Mouse (Mus musculus) liver, embryonic 14.5 days (tissue): ENCODE measurements around the gene Cryaa. TPM values are rescaled to one million over a fixed set of nuclear protein-coding genes. Genes with fewer than 3 reads are reported as not detected.

Experiments
- ATAC-seq: fragments of 200-750 bp; cut with Nextera tagmentation; 2 replicates; pipeline ENCODE4 v1.8.0; 2017; ENCODE audit warnings: moderate number of reproducible peaks, mild to moderate bottlenecking, moderate library complexity; ENCODE audit not compliant: insufficient read depth
- DNase-seq, 3 experiments: peaks; one replicate each; pipeline ENCODE4 v3.0.0-alpha.2; 2012 to 2013; ENCODE audit warnings: low read depth in 3 of 3, low spot score in 3 of 3
- H3K27ac ChIP-seq: fragments of 300-500 bp; sonication (generic); 2 replicates; pipeline ENCODE4 v1.5.1; 2014; ENCODE audit warnings: moderate library complexity, mild to moderate bottlenecking, control low read depth, inconsistent platforms
- H3K27me3 ChIP-seq: fragments of 300-500 bp; sonication (generic); 2 replicates; pipeline ENCODE4 v1.6.1; 2014; ENCODE audit warnings: mild to moderate bottlenecking, low read length, moderate library complexity; ENCODE audit not compliant: control insufficient read depth, insufficient read depth
- H3K36me3 ChIP-seq: fragments of 300-500 bp; sonication (generic); replicated peaks from 2 replicates; pipeline ENCODE4 v1.6.1; 2014; ENCODE audit warnings: low read depth; ENCODE audit not compliant: control insufficient read depth, insufficient read depth
- H3K4me1 ChIP-seq, 2 experiments: fragments of 200-500 bp in 1 of 2; fragments of 300-500 bp in 1 of 2; sonication (generic) in 1 of 2; replicated peaks; 2 replicates each; pipeline ENCODE4 v1.6.1; 2012 to 2014; ENCODE audit warnings: antibody characterized with exemption in 1 of 2, inconsistent platforms in 1 of 2, low read length in 1 of 2; ENCODE audit not compliant: control insufficient read depth in 2 of 2, insufficient read depth in 2 of 2
- H3K4me2 ChIP-seq: fragments of 300-500 bp; sonication (generic); 2 replicates; pipeline ENCODE4 v1.6.1; 2014; ENCODE audit warnings: low read depth, mild to moderate bottlenecking, control low read depth, moderate library complexity
- H3K4me3 ChIP-seq, 2 experiments: fragments of 200-500 bp in 1 of 2; fragments of 300-500 bp in 1 of 2; sonication (generic) in 1 of 2; 2 replicates each; pipeline ENCODE4 v1.5.1; 2012 to 2014; ENCODE audit warnings: low read depth in 2 of 2, low read length in 2 of 2, mild to moderate bottlenecking in 2 of 2, control low read depth in 1 of 2, inconsistent platforms in 1 of 2, moderate library complexity in 1 of 2; ENCODE audit not compliant: insufficient read depth in 1 of 2
- H3K9ac ChIP-seq: fragments of 300-500 bp; sonication (generic); replicated peaks from 2 replicates; pipeline ENCODE4 v1.6.1; 2014; ENCODE audit warnings: mild to moderate bottlenecking, control low read depth, moderate library complexity
- H3K9me3 ChIP-seq: fragments of 300-500 bp; sonication (generic); 2 replicates; pipeline ENCODE4 v1.6.1; 2016; ENCODE audit warnings: low read length, mixed read lengths; ENCODE audit not compliant: control insufficient read depth
- CTCF ChIP-seq: IDR thresholded peaks from 2 replicates; pipeline ENCODE4 v1.5.1; 2016; ENCODE audit warnings: antibody characterized with exemption, low read depth, control low read depth
- EP300 ChIP-seq: IDR thresholded peaks from 2 replicates; pipeline ENCODE4 v1.6.1; 2016; ENCODE audit warnings: antibody characterized with exemption, low read depth
- whole genome bisulfite sequencing: fragments of 180-500 bp; shearing (Covaris S2); extraction: QIAGEN DNeasy Blood & Tissue Kit; methylation state at CpG from one replicate; pipeline ENCODE4 v1.1.7; 2014; ENCODE audit not compliant: insufficient replicate concordance; 5-methylcytosine and 5-hydroxymethylcytosine counted together
- polyA plus RNA-seq, 2 experiments: library from polyadenylated mRNA; depleted of rRNA in 1 of 2; stranded (reverse) in 1 of 2; unstranded in 1 of 2; fragments of >200 nt; fragmentation: Nextera tagmentation in 1 of 2; extraction: Ambion mirVana in 1 of 2; gene quantifications; 2 replicates each; pipeline versions ENCODE4 v1.2.1 to v1.2.3; 2012 to 2014

Cryaa gene
- polyA plus RNA-seq, 2 experiments = not detected

DNA sequence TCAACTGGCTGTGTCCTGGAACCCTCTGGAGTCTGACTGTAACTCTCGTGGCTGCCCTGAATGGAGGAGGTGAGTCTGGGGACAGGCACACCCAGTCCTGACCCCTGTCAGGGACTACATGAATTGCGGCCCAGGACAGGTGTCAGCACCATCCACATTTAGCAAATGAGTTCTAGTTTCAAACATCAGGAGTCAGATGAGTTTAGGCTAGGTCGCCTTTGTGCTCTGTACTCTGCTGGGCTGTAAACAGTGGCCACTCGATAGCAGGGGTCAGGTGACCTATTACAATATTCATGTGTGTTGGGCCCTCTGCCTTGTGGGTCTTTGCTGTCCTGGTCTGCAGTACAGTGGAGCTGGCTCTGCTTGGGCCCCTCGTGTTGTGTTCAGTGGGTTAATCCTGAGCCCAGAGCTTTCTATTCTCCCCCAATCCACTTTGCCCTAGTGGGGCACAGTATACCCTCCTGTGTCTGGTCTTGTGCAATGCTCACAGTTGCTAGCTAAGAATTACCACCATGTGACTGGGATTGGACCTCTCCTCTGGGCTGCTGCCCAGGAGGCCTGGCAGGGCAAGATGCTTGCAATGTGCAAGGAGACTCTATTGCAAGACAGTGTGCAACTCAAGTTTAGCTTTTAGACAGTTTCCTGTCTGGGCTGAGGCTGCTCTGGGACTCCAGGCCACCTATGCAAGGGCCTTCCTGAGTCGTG, 25.8 kb downstream of the Cryaa start:
- WGBS = 45% methylated on average over 6 of the region's 6 CpGs
- H3K4me2 ChIP-seq = no peak overlapping the region
- no peaks in the 10 kb centered on the region for H3K9me3 ChIP-seq
- no peaks in the 10 kb centered on the region for H3K4me1 ChIP-seq
- H3K27me3 ChIP-seq = no peaks in the 10 kb centered on the region
- TF ChIP-seq CTCF (no peak), EP300 (no peak)
- H3K36me3 ChIP-seq = no peaks in the 10 kb centered on the region
- no peak overlapping the region for H3K4me3 ChIP-seq
- H3K9ac ChIP-seq = no peak overlapping the region
- no peak overlapping the region for H3K27ac ChIP-seq
- ATAC-seq (peak; percentile 37; the same call in 1 of the 2 replicates), DNase-seq (no peak)

GRCm38 (mm10) chr17:31705271-31706020, 27.8 kb downstream of the Cryaa start:
- no peak overlapping the region for H3K27ac ChIP-seq
- H3K36me3 ChIP-seq = no peaks in the 10 kb centered on the region
- WGBS = 67% methylated on average over 20 of the region's 20 CpGs
- DNase-seq (no peak), ATAC-seq (no peak)
- no peak overlapping the region for H3K4me3 ChIP-seq
- no peak for TF ChIP-seq CTCF
- H3K9me3 ChIP-seq = no peaks in the 10 kb centered on the region
- no peak overlapping the region for H3K4me2 ChIP-seq
- no peaks in the 10 kb centered on the region for H3K4me1 ChIP-seq
- no peak overlapping the region for H3K9ac ChIP-seq
- no peaks in the 10 kb centered on the region for H3K27me3 ChIP-seq

DNA sequence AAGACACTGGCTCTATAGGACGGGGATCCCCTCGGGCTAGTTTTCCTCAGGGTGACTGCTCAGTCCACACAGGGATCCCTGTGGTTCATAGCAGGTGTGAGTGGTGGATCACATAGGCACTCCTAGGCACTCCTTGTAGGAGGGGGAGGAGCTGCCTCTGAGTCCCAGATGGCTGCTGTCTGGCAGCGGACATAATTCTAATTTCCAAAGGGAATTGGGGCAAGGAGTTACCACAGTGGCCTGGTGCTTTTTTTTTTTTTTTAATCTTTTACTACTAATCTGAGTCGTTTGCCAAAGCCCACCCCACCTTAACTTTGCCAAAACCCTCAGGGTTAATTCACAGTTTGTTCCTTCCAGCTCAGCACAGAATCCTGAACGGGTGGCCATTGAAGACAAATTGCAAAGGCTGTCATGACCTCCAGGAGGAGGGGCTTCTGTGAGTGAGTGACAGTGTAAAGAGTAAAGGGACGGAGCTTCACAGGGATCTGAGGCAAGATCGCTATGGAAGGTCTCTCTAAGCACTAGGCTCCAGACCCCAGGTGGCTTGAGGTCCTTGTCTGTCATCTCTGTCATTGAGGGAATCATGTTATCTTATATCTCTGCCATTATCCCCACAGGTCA, 31.6 kb downstream of the Cryaa start:
- H3K27ac ChIP-seq = no peak overlapping the region
- TF ChIP-seq CTCF = no peak
- no peak for TF ChIP-seq EP300
- WGBS = 50% methylated on average over 7 of the region's 7 CpGs
- DNase-seq (no peak), ATAC-seq (no peak)
- no peak overlapping the region for H3K9ac ChIP-seq
- H3K36me3 ChIP-seq = no peaks in the 10 kb centered on the region
- no peak overlapping the region for H3K4me3 ChIP-seq
- H3K4me1 ChIP-seq = no peaks in the 10 kb centered on the region
- H3K27me3 ChIP-seq = no peaks in the 10 kb centered on the region
- no peak overlapping the region for H3K4me2 ChIP-seq
- H3K9me3 ChIP-seq = no peaks in the 10 kb centered on the region

DNA sequence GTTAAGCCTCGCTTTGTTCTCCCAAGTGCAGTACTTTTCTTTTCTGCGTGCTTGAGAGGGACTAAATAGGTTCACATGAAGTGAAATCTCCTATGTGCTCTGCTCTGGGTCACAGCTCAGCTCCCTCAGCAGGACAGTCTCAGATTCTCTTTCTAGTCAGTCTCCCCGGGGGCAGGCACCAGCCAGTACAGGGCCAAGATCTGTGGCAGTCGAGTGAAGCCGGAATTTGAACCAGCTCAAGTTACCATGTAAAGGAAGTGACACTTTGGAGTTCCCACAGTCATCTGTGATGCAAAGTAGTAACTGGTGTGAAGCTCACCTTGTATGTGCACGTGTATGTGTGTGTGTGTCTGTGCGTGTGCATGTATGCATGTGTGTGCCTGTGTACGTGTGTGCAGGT, 32.8 kb downstream of the Cryaa start:
- ATAC-seq (no peak), DNase-seq (no peak)
- 63% methylated on average over 8 of the region's 8 CpGs for WGBS
- Histone ChIP-seq H3K4me3 (no peak overlapping the region), H3K27ac (no peak overlapping the region), H3K36me3 (no peaks in the 10 kb centered on the region), H3K27me3 (no peaks in the 10 kb centered on the region), H3K9me3 (no peaks in the 10 kb centered on the region), H3K4me1 (no peaks in the 10 kb centered on the region), H3K4me2 (no peak overlapping the region), H3K9ac (no peak overlapping the region)
- TF ChIP-seq EP300 (no peak), CTCF (no peak)

DNA sequence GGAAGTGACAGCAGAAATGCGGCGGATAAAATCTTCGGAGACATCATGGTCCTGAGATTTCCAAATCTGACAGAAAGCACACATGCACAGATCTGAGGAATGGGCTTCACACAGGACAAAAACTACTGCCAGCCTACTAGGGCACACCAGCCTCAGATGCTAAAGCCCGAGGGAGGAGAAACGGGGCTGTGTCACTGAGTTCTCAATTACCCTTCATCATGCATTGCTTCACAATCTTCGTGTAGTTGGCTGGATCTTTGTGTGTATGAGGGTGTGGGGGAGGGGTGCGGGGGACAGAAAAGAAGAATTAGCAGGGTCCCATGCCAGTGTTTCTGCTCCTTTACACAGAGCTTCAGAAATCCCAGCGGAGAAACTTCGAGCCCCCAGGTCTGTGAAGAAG, 36.1 kb downstream of the Cryaa start:
- H3K36me3 ChIP-seq = no peaks in the 10 kb centered on the region
- TF ChIP-seq EP300 (no peak), CTCF (no peak)
- H3K9me3 ChIP-seq = no peaks in the 10 kb centered on the region
- no peaks in the 10 kb centered on the region for H3K27me3 ChIP-seq
- 64% methylated on average over 9 of the region's 9 CpGs for WGBS
- H3K27ac ChIP-seq = no peak overlapping the region
- no peak overlapping the region for H3K4me2 ChIP-seq
- H3K4me3 ChIP-seq = no peak overlapping the region
- DNase-seq (no peak), ATAC-seq (no peak)
- no peak overlapping the region for H3K9ac ChIP-seq
- H3K4me1 ChIP-seq = no peaks in the 10 kb centered on the region
